Mouse (Mus musculus): ENCODE results near the gene 9530053A07Rik.

Gene 9530053A07Rik

DNA sequence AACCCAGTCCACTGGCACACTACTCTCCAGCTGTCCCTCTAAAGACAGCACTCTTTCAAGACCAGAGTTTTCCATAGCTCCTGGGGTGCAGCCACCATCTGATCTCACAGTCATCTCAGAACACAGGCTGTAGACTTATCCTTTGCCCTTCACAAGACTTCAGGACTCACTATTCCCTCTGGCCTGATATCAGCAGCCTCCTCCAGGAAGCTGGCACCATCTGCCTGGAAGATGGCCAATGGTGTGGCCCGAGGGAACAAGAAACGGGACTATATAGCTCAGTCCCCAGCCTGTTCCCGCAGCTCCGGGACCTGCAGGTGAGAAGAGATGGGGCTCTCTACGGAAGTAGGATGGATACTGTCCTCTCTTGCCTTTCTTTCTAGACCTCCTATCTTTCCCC, at the start of gene 9530053A07Rik:
9530053A07Rik (plus strand) TSS at position 301 of the 400 bp plus-strand sequence.
- in situ Hi-C loops (cut with MboI; ENCODE audit: unreplicated experiment in 2 of 2): no loop called here

DNA sequence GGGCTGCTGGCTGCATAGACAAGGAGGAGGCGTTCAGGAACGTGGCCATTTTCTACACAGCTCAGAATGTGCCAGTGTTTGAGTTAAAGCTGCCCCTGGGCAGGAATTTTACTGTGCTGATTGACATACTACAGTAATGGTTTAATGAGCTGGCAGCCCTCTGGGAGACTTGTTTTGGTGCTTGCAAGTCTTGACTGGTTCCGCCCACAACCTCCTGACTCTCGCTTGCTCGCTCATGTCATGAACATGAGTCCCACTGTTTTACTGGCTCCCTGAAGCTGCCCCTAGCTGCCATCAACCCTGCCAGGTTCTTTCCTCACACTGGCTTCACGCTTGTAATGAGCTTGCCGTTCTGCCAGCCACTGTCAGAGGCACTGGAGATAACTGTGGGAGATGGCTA, 45.1 kb upstream of the 9530053A07Rik start:
- in situ Hi-C loops (cut with MboI; ENCODE audit: unreplicated experiment in 2 of 2): no loop called here

GRCm38 (mm10) chr7:28086236-28086635, 43.0 kb upstream of the 9530053A07Rik start:
- in situ Hi-C loops (cut with MboI; ENCODE audit: unreplicated experiment in 2 of 2): no loop called here

- in situ Hi-C loops (cut with MboI; ENCODE audit: unreplicated experiment in 2 of 2): no loop called here
Measured at GRCm38 (mm10) chr7:28093541-28093940, 35.7 kb upstream of the 9530053A07Rik start.

GRCm38 (mm10) chr7:28099101-28099500, 30.2 kb upstream of the 9530053A07Rik start:
- in situ Hi-C loops (cut with MboI; ENCODE audit: unreplicated experiment in 2 of 2): no loop called here

DNA sequence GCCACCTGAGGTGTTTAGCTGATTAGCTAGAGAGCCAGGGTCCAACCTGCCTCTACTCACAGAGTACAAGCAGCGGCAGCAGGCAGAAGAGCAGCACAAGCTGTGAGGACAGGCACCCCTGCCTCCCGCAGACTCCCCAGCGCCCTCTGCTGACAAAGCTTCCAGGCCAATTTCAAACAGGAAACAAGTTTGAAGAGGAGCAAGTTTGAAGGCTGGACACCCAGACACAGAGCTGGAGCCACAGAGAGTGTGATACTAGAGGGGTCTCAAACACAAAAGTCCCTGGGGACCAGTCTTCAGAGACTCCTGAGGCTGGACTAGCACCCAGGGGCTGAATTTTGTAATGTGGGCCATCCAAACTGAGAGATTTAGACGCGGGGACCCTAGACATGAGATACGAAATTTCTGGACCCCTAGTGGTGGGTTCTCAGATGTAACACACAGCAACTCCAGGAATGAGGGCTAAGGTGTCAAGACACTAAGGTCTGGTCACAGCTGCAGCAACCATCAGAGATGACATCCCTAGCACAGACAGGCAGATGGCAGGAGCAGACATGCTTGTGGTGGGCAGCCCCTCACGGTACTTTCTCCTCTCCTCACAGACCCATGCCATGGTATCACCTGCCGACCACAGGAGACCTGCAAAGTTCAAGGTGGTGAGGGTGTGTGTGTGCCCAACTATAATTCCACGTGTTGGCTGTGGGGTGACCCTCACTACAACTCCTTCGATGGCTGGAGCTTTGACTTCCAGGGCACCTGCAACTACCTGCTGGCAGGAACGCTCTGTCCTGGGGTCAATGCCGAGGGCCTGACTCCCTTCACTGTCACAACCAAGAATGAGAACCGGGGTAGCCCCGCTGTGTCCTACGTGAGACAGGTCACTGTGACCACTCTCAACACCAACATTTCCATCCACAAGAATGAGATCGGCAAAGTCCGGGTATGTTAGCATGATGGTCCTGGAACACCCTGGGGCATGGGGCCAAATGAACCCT, 28.4 kb upstream of the 9530053A07Rik start:
- in situ Hi-C loops (cut with MboI; ENCODE audit: unreplicated experiment in 2 of 2): loop anchor here in 1 of 2 experiments (25.0 kb wide), 1 partner anchor 1461 kb away; no protein-coding TSS in a partner anchor

- in situ Hi-C loops (cut with MboI; ENCODE audit: unreplicated experiment in 2 of 2): loop anchor here in 1 of 2 experiments (25.0 kb wide), 1 partner anchor 1459 kb away; no protein-coding TSS in a partner anchor
Measured at GRCm38 (mm10) chr7:28102936-28103335, 26.3 kb upstream of the 9530053A07Rik start.

GRCm38 (mm10) chr7:28104670-28105069, 24.6 kb upstream of the 9530053A07Rik start:
- in situ Hi-C loops (cut with MboI; ENCODE audit: unreplicated experiment in 2 of 2): loop anchor here in 1 of 2 experiments (25.0 kb wide), 1 partner anchor 1458 kb away; no protein-coding TSS in a partner anchor

DNA sequence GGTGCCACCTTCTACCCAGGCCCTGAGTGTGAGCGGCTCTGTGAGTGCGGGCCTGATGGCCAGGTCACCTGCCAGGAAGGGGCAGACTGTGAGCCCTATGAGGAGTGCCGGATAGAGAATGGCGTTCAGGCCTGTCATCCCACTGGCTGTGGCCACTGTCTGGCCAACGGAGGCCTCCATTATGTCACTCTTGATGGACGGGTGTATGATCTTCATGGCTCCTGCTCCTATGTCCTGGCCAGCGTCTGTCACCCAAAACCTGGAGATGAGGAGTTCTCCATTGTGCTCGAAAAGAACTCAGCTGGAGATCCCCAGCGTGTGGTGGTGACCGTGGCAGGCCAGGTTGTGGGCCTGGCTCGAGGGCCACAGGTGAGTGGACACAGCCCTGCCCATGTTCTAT, 23.0 kb upstream of the 9530053A07Rik start:
- in situ Hi-C loops (cut with MboI; ENCODE audit: unreplicated experiment in 2 of 2): loop anchor here in 1 of 2 experiments (25.0 kb wide), 1 partner anchor 1456 kb away; no protein-coding TSS in a partner anchor

- in situ Hi-C loops (cut with MboI; ENCODE audit: unreplicated experiment in 2 of 2): loop anchor here in 1 of 2 experiments (25.0 kb wide), 1 partner anchor 1448 kb away; no protein-coding TSS in a partner anchor
Measured at GRCm38 (mm10) chr7:28114648-28115047, 14.6 kb upstream of the 9530053A07Rik start.

GRCm38 (mm10) chr7:28137613-28138012, 8.3 kb downstream of the 9530053A07Rik start:
- in situ Hi-C loops (cut with MboI; ENCODE audit: unreplicated experiment in 2 of 2): no loop called here

- in situ Hi-C loops (cut with MboI; ENCODE audit: unreplicated experiment in 2 of 2): loop anchor here (5.0 kb wide), 2 partner anchors 64 to 154 kb away; partner anchors contain the start of gene Dll3 (in 1 of the 2)
Measured at GRCm38 (mm10) chr7:28148263-28148662, 19.0 kb downstream of the 9530053A07Rik start.

GRCm38 (mm10) chr7:28149841-28150240, 20.6 kb downstream of the 9530053A07Rik start:
- in situ Hi-C loops (cut with MboI; ENCODE audit: unreplicated experiment in 2 of 2): loop anchor here (5.0 to 10.0 kb wide), 3 partner anchors 62 to 455 kb away; partner anchors contain the start of gene Dll3 (in 1 of the 2)

GRCm38 (mm10) chr7:28151584-28152221, 22.4 kb downstream of the 9530053A07Rik start:
- in situ Hi-C loops (cut with MboI; ENCODE audit: unreplicated experiment in 2 of 2): loop anchor here in 1 of 2 experiments (10.0 kb wide), 1 partner anchor 453 kb away; no protein-coding TSS in a partner anchor

GRCm38 (mm10) chr7:28153595-28153994, 24.3 kb downstream of the 9530053A07Rik start:
- in situ Hi-C loops (cut with MboI; ENCODE audit: unreplicated experiment in 2 of 2): loop anchor here in 1 of 2 experiments (10.0 kb wide), 1 partner anchor 451 kb away; no protein-coding TSS in a partner anchor

DNA sequence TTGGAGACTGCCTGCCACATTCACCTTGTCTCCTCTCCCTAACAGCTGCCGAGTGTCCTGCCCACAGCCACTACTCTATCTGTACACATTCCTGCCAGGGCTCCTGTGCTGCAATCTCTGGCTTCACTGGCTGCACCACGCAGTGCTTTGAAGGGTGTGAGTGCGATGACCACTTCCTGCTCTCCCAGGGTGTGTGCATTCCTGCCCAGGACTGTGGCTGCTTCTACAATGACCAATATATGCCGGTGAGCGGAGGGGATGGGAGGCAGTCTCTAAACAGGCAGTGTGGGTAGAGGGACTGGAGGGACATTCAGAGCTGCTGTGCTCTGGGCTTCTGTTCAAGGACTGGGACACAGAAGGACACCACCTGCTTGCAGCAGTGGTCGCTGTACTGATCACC, 30.0 kb downstream of the 9530053A07Rik start:
- in situ Hi-C loops (cut with MboI; ENCODE audit: unreplicated experiment in 2 of 2): loop anchor here in 1 of 2 experiments (10.0 kb wide), 1 partner anchor 446 kb away; no protein-coding TSS in a partner anchor

DNA sequence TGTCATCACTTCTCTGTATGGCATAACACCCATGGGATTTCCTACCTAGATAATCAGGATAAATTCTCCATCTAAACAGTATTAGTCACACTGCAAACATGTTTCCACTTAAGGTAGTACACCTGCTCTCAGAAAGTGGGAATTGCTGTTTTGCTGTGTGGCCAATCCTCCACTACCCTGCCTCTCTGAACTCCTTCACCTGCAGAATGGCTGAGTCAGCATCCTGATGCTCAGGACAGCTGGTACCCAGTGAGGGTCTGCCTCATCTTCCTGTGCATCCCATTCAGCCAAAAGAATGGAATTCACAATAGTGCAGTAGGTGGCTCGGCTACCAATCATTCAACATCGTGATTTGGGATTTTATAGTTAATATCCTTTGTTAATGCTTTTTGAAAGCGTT, 30.6 kb downstream of the 9530053A07Rik start:
- in situ Hi-C loops (cut with MboI; ENCODE audit: unreplicated experiment in 2 of 2): loop anchor here (10.0 kb wide), 2 partner anchors 105 to 445 kb away; partner anchors contain the start of gene Psmc4 (in 1 of the 2)

DNA sequence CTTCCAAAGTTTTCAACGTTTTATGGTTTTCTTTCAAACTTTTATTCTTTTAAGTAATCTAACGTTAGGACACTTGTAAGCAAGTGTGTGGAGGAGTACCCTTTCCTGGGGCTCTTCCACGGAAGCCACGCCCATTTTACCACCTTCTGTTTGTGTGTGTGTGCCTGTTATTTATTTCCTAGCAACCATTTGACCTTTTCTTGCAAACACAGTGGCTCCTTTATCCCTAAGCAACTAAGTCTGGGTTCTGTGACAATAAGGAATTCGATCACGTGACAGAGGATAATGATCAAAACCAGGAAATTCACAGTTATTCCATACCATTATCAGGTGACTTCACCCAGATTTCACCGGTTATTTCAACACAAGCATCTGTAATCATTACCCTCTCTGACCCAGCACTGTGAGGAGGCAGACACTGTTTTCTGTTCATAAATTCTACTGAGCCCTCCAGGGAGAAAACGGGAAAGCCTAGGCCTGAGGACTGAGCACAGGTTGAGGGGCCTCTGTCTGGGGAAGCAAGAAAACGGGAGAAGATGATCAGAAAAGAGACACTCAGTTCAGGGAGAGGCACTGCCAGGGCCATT, 32.0 kb downstream of the 9530053A07Rik start:
- in situ Hi-C loops (cut with MboI; ENCODE audit: unreplicated experiment in 2 of 2): loop anchor here in 1 of 2 experiments (10.0 kb wide), 1 partner anchor 106 kb away; the partner anchor contains the start of gene Psmc4

DNA sequence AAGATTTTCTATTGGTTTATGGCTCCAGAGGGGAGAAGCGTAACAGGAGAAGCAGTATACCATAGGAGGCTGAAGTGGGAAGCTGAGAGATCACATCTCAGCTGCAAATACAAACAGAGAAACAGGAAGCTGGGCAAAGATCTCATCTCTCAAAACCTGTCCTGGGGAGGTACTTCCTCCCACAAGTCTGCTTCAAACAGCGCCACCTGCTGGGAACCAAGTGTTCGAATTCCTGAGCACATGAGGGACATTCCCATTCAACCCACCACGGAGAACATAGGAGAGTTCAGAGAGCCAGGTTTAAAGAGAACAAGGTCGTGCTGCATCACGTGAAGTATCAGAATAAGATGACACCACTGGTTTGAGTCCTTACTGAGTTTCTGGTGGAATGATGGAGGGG, 36.1 kb downstream of the 9530053A07Rik start:
- in situ Hi-C loops (cut with MboI; ENCODE audit: unreplicated experiment in 2 of 2): loop anchor here in 1 of 2 experiments (10.0 kb wide), 1 partner anchor 111 kb away; the partner anchor contains the start of gene Psmc4

Measured in v-Abl transformed pro-B cells (cell line).